Mouse (Mus musculus): Measurements from ENCODE around the gene Egfl7.

- no peak for TF ChIP-seq CTCF (IDR thresholded peaks at IDR 0.05; ENCODE audit: borderline replicate concordance, insufficient read depth, low read length)
- no peak for TF ChIP-seq POLR2A (IDR thresholded peaks at IDR 0.05; ENCODE audit: low read depth, low read length)
Measured at GRCm38 (mm10) chr2:26573396-26573795, 6.4 kb upstream of the Egfl7 start.
